Mouse (Mus musculus): ENCODE measurements around the gene Plod3. TPM values are rescaled to one million over a fixed set of nuclear protein-coding genes. Genes with fewer than 3 reads are reported as not detected.
A peak's percentile ranks its signal among the peaks of the same experiment; 100 is the strongest.

Gene Plod3
- total and polyA plus RNA-seq, 2 experiments, result 21.5 to 27.4 TPM

- Histone ChIP-seq H3K27me3 (ENCODE audit: control insufficient read depth, insufficient read depth, low read length) (no peaks in the 10 kb centered on the region), H3K27ac (replicated peaks; ENCODE audit: insufficient read depth, low read depth, low read length) (peak overlapping the region; percentile 64), H3K36me3 (ENCODE audit: control insufficient read depth, insufficient read depth, low read length) (no peaks in the 10 kb centered on the region), H3K4me1 (ENCODE audit: control insufficient read depth, insufficient read depth, low read length) (peaks cover 5% of the 10 kb centered on the region), H3K4me3 (ENCODE audit: insufficient read depth, low read depth, low read length) (peak overlapping the region; percentile 72), H3K9ac (ENCODE audit: low read depth, low read length) (peak overlapping the region; percentile 87), H3K79me2 (ENCODE audit: control insufficient read depth, insufficient read depth, low read length) (no peaks in the 10 kb centered on the region)
- peak; percentile 57 for DNase-seq (ENCODE audit: extremely low read depth, low read depth, low spot score)
- under 1% methylated on average over 67 of the region's 67 CpGs for WGBS
- TF ChIP-seq CTCF (IDR thresholded peaks at IDR 0.05; ENCODE audit: low read depth, low read length) (no peak), POLR2A (IDR thresholded peaks at IDR 0.05; ENCODE audit: extremely low read depth, insufficient read depth, low read length) (peak; percentile 79)
Observed at GRCm38 (mm10) chr5:136987138-136987933, 517 bp downstream of the Plod3 start.

GRCm38 (mm10) chr5:136987934-136988271 lies 1.1 kb downstream of the Plod3 start, which contains the start of gene Znhit1:
Gene Znhit1 (minus strand): TSS chr5:136988021.
- H3K27me3 ChIP-seq (ENCODE audit: control insufficient read depth, insufficient read depth, low read length), result no peaks in the 10 kb centered on the region
- peak within 1 kb of the TSS; percentile 64 for H3K27ac ChIP-seq (replicated peaks; ENCODE audit: insufficient read depth, low read depth, low read length)
- H3K79me2 ChIP-seq (ENCODE audit: control insufficient read depth, insufficient read depth, low read length), result no peaks in the 10 kb centered on the region
- 14% methylated on average over 12 of the region's 12 CpGs for WGBS
- H3K9ac ChIP-seq (ENCODE audit: low read depth, low read length), result peak within 1 kb of the TSS; percentile 87
- DNase-seq (ENCODE audit: extremely low read depth, low read depth, low spot score), result no peak
- peaks cover 5% of the 10 kb centered on the region for H3K4me1 ChIP-seq (ENCODE audit: control insufficient read depth, insufficient read depth, low read length)
- peak within 1 kb of the TSS; percentile 72 for H3K4me3 ChIP-seq (ENCODE audit: insufficient read depth, low read depth, low read length)
- no peak for TF ChIP-seq POLR2A (IDR thresholded peaks at IDR 0.05; ENCODE audit: extremely low read depth, insufficient read depth, low read length)
- TF ChIP-seq CTCF (IDR thresholded peaks at IDR 0.05; ENCODE audit: low read depth, low read length), result no peak
- H3K36me3 ChIP-seq (ENCODE audit: control insufficient read depth, insufficient read depth, low read length), result no peaks in the 10 kb centered on the region

GRCm38 (mm10) chr5:136988420-136988819 lies 1.6 kb downstream of the Plod3 start:
- Histone ChIP-seq H3K4me1 (ENCODE audit: control insufficient read depth, insufficient read depth, low read length) (peaks cover 5% of the 10 kb centered on the region), H3K36me3 (ENCODE audit: control insufficient read depth, insufficient read depth, low read length) (no peaks in the 10 kb centered on the region), H3K79me2 (ENCODE audit: control insufficient read depth, insufficient read depth, low read length) (no peaks in the 10 kb centered on the region), H3K4me3 (ENCODE audit: insufficient read depth, low read depth, low read length) (peak overlapping the region; percentile 13; the same call in 1 of the 2 replicates), H3K27ac (replicated peaks; ENCODE audit: insufficient read depth, low read depth, low read length) (no peak overlapping the region), H3K9ac (ENCODE audit: low read depth, low read length) (no peak overlapping the region), H3K27me3 (ENCODE audit: control insufficient read depth, insufficient read depth, low read length) (no peaks in the 10 kb centered on the region)
- WGBS, result 78% methylated on average over 7 of the region's 7 CpGs
- no peak for DNase-seq (ENCODE audit: extremely low read depth, low read depth, low spot score)
- TF ChIP-seq CTCF (IDR thresholded peaks at IDR 0.05; ENCODE audit: low read depth, low read length) (no peak), POLR2A (IDR thresholded peaks at IDR 0.05; ENCODE audit: extremely low read depth, insufficient read depth, low read length) (no peak)

- TF ChIP-seq CTCF (IDR thresholded peaks at IDR 0.05; ENCODE audit: low read depth, low read length), result no peak
- no peak for TF ChIP-seq POLR2A (IDR thresholded peaks at IDR 0.05; ENCODE audit: extremely low read depth, insufficient read depth, low read length)
- Histone ChIP-seq H3K36me3 (ENCODE audit: control insufficient read depth, insufficient read depth, low read length) (0 out of 2 replicates have a peak, but pooled peaks cover 2% of the 10 kb centered on the region), H3K27me3 (ENCODE audit: control insufficient read depth, insufficient read depth, low read length) (no peaks in the 10 kb centered on the region), H3K4me3 (ENCODE audit: insufficient read depth, low read depth, low read length) (no peak overlapping the region), H3K4me1 (ENCODE audit: control insufficient read depth, insufficient read depth, low read length) (peaks cover 5% of the 10 kb centered on the region), H3K9ac (ENCODE audit: low read depth, low read length) (no peak overlapping the region), H3K79me2 (ENCODE audit: control insufficient read depth, insufficient read depth, low read length) (no peaks in the 10 kb centered on the region), H3K27ac (replicated peaks; ENCODE audit: insufficient read depth, low read depth, low read length) (no peak overlapping the region)
- DNase-seq (ENCODE audit: extremely low read depth, low read depth, low spot score), result no peak
- 92% methylated on average over 6 of the region's 6 CpGs for WGBS
Observed at GRCm38 (mm10) chr5:136989801-136990200, 3.0 kb downstream of the Plod3 start.

GRCm38 (mm10) chr5:136999449-136999848 lies 12.6 kb downstream of the Plod3 start:
- TF ChIP-seq CTCF (IDR thresholded peaks at IDR 0.05; ENCODE audit: low read depth, low read length) (no peak), POLR2A (IDR thresholded peaks at IDR 0.05; ENCODE audit: extremely low read depth, insufficient read depth, low read length) (no peak)
- Histone ChIP-seq H3K27ac (replicated peaks; ENCODE audit: insufficient read depth, low read depth, low read length) (no peak overlapping the region), H3K27me3 (ENCODE audit: control insufficient read depth, insufficient read depth, low read length) (no peaks in the 10 kb centered on the region), H3K36me3 (ENCODE audit: control insufficient read depth, insufficient read depth, low read length) (no peaks in the 10 kb centered on the region), H3K4me1 (ENCODE audit: control insufficient read depth, insufficient read depth, low read length) (no peaks in the 10 kb centered on the region), H3K79me2 (ENCODE audit: control insufficient read depth, insufficient read depth, low read length) (no peaks in the 10 kb centered on the region), H3K4me3 (ENCODE audit: insufficient read depth, low read depth, low read length) (no peak overlapping the region), H3K9ac (ENCODE audit: low read depth, low read length) (no peak overlapping the region)
- 59% methylated on average over 5 of the region's 5 CpGs for WGBS
- no peak for DNase-seq (ENCODE audit: extremely low read depth, low read depth, low spot score)

- H3K79me2 ChIP-seq (ENCODE audit: control insufficient read depth, insufficient read depth, low read length), result no peaks in the 10 kb centered on the region
- no peak overlapping the region for H3K27ac ChIP-seq (replicated peaks; ENCODE audit: insufficient read depth, low read depth, low read length)
- 93% methylated on average over 2 of the region's 2 CpGs for WGBS
- H3K9ac ChIP-seq (ENCODE audit: low read depth, low read length), result no peak overlapping the region
- no peak for DNase-seq (ENCODE audit: extremely low read depth, low read depth, low spot score)
- no peak overlapping the region for H3K4me3 ChIP-seq (ENCODE audit: insufficient read depth, low read depth, low read length)
- TF ChIP-seq POLR2A (IDR thresholded peaks at IDR 0.05; ENCODE audit: extremely low read depth, insufficient read depth, low read length) (no peak), CTCF (IDR thresholded peaks at IDR 0.05; ENCODE audit: low read depth, low read length) (no peak)
- H3K4me1 ChIP-seq (ENCODE audit: control insufficient read depth, insufficient read depth, low read length), result no peaks in the 10 kb centered on the region
- no peaks in the 10 kb centered on the region for H3K27me3 ChIP-seq (ENCODE audit: control insufficient read depth, insufficient read depth, low read length)
- no peaks in the 10 kb centered on the region for H3K36me3 ChIP-seq (ENCODE audit: control insufficient read depth, insufficient read depth, low read length)
Observed at GRCm38 (mm10) chr5:137000612-137001011, 13.8 kb downstream of the Plod3 start.

Measured in liver, adult 2 months (tissue).